Mouse (Mus musculus): ENCODE data around the gene Aars2. TPM values are rescaled to one million over a fixed set of nuclear protein-coding genes. Genes with fewer than 3 reads are reported as not detected.

Gene Aars2
- polyA plus RNA-seq, 1 experiment from 2014 or later: 5.7 TPM

- H3K27ac ChIP-seq (replicated peaks): no peak within 1 kb of the TSS
- peak; percentile 82 for ATAC-seq (ENCODE audit: low FRiP score, low TSS enrichment)
- WGBS: under 1% methylated on average over 39 of the region's 45 CpGs
- H3K27me3 ChIP-seq (ENCODE audit: control insufficient read depth, insufficient read depth, low read length): no peaks in the 10 kb centered on the region
- H3K4me1 ChIP-seq (replicated peaks; ENCODE audit: control insufficient read depth, insufficient read depth): peaks cover 3% of the 10 kb centered on the region; the same call in 1 of the 2 replicates
- H3K4me2 ChIP-seq (replicated peaks; ENCODE audit: low read depth): peak within 1 kb of the TSS; percentile 73
- no peaks in the 10 kb centered on the region for H3K9me3 ChIP-seq (ENCODE audit: control insufficient read depth, low read length)
- H3K4me3 ChIP-seq (ENCODE audit: low read depth, low read length): peak within 1 kb of the TSS; percentile 58
- peak within 1 kb of the TSS; percentile 68 for H3K9ac ChIP-seq (ENCODE audit: low read length)
- TF ChIP-seq EP300 (optimal IDR thresholded peaks at IDR 0.05): no peak
- no peak for TF ChIP-seq CTCF (IDR thresholded peaks at IDR 0.05; ENCODE audit: low read depth)
- DNase-seq (ENCODE audit: low spot score): peak; percentile 96
- no peaks in the 10 kb centered on the region for H3K36me3 ChIP-seq (ENCODE audit: control insufficient read depth, insufficient read depth, low read length)
Measured at GRCm38 (mm10) chr17:45555452-45556106, 48.9 kb downstream of the Aars2 start, which contains the start of gene Nfkbie. Gene Nfkbie (plus strand): TSS chr17:45555703.

- Histone ChIP-seq H3K9ac (ENCODE audit: low read length) (peak overlapping the region; percentile 68), H3K36me3 (ENCODE audit: control insufficient read depth, insufficient read depth, low read length) (no peaks in the 10 kb centered on the region), H3K4me3 (ENCODE audit: low read depth, low read length) (peak overlapping the region; percentile 58), H3K27ac (replicated peaks) (no peak overlapping the region), H3K9me3 (ENCODE audit: control insufficient read depth, low read length) (no peaks in the 10 kb centered on the region), H3K4me2 (replicated peaks; ENCODE audit: low read depth) (peak overlapping the region; percentile 73), H3K27me3 (ENCODE audit: control insufficient read depth, insufficient read depth, low read length) (no peaks in the 10 kb centered on the region), H3K4me1 (replicated peaks; ENCODE audit: control insufficient read depth, insufficient read depth) (peaks cover 3% of the 10 kb centered on the region; the same call in 1 of the 2 replicates)
- ATAC-seq (ENCODE audit: low FRiP score, low TSS enrichment) (no peak), DNase-seq (ENCODE audit: low spot score) (no peak)
- 2% methylated on average over 14 of the region's 14 CpGs for WGBS
- TF ChIP-seq EP300 (optimal IDR thresholded peaks at IDR 0.05) (no peak), CTCF (IDR thresholded peaks at IDR 0.05; ENCODE audit: low read depth) (no peak)
Measured at GRCm38 (mm10) chr17:45556107-45556489, 49.5 kb downstream of the Aars2 start.

DNA sequence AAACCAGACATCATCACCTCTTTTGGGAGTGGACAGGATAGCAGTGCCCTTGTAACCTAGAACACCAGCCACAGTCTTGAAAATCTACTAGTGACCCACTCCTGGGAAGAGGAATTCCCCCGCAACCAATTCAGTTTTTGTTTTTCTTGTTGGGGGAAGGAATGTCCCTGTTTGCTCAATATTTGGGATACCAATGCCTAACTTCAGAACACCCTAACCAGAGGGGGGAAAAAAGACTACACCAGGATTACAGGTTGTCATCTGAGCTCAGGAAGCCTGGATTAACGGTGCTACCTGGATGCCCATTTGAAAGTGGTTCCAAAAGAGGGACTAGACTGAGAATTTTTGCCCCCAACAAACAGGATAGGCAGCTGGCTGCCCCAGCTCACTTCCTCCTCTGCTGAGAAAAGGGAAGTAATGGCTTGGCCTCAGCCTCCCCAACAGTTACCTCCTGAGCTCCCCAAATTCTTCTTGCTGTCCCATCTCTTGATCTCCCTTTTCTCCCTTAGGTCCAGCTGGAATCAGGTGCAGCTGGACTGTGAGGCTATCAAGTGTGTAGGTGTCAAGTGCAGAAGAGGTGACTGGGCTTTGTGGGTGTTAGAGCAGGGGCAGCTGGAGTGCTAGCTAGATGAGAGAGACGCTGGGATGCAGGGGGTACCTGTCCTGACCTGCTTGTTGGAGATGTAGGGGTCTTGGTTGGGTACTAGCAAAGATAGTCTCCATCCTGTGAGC is 50.0 kb downstream of the Aars2 start:
- Histone ChIP-seq H3K27ac (replicated peaks) (no peak overlapping the region), H3K36me3 (ENCODE audit: control insufficient read depth, insufficient read depth, low read length) (no peaks in the 10 kb centered on the region), H3K4me1 (replicated peaks; ENCODE audit: control insufficient read depth, insufficient read depth) (peaks cover 3% of the 10 kb centered on the region; the same call in 1 of the 2 replicates), H3K9ac (ENCODE audit: low read length) (no peak overlapping the region), H3K4me2 (replicated peaks; ENCODE audit: low read depth) (peak overlapping the region; percentile 73), H3K9me3 (ENCODE audit: control insufficient read depth, low read length) (no peaks in the 10 kb centered on the region), H3K27me3 (ENCODE audit: control insufficient read depth, insufficient read depth, low read length) (no peaks in the 10 kb centered on the region), H3K4me3 (ENCODE audit: low read depth, low read length) (peak overlapping the region; percentile 58)
- WGBS: 66% methylated on average over 3 of the region's 3 CpGs
- DNase-seq (ENCODE audit: low spot score) (no peak), ATAC-seq (ENCODE audit: low FRiP score, low TSS enrichment) (no peak)
- no peak for TF ChIP-seq CTCF (IDR thresholded peaks at IDR 0.05; ENCODE audit: low read depth)
- TF ChIP-seq EP300 (optimal IDR thresholded peaks at IDR 0.05): no peak

GRCm38 (mm10) chr17:45557246-45557824 is 50.7 kb downstream of the Aars2 start:
- WGBS: 63% methylated on average over 7 of the region's 7 CpGs
- ATAC-seq (ENCODE audit: low FRiP score, low TSS enrichment): no peak
- no peak for TF ChIP-seq EP300 (optimal IDR thresholded peaks at IDR 0.05)
- no peak for TF ChIP-seq CTCF (IDR thresholded peaks at IDR 0.05; ENCODE audit: low read depth)
- Histone ChIP-seq H3K27ac (replicated peaks) (no peak overlapping the region), H3K9me3 (ENCODE audit: control insufficient read depth, low read length) (no peaks in the 10 kb centered on the region), H3K4me3 (ENCODE audit: low read depth, low read length) (no peak overlapping the region), H3K36me3 (ENCODE audit: control insufficient read depth, insufficient read depth, low read length) (no peaks in the 10 kb centered on the region), H3K9ac (ENCODE audit: low read length) (no peak overlapping the region), H3K4me2 (replicated peaks; ENCODE audit: low read depth) (no peak overlapping the region), H3K27me3 (ENCODE audit: control insufficient read depth, insufficient read depth, low read length) (no peaks in the 10 kb centered on the region), H3K4me1 (replicated peaks; ENCODE audit: control insufficient read depth, insufficient read depth) (peaks cover 3% of the 10 kb centered on the region; the same call in 1 of the 2 replicates)
- no peak for DNase-seq (ENCODE audit: low spot score)

- no peak for DNase-seq (ENCODE audit: low spot score)
- Histone ChIP-seq H3K4me3 (ENCODE audit: low read depth, low read length) (no peak overlapping the region), H3K36me3 (ENCODE audit: control insufficient read depth, insufficient read depth, low read length) (no peaks in the 10 kb centered on the region), H3K27ac (replicated peaks) (no peak overlapping the region), H3K9me3 (ENCODE audit: control insufficient read depth, low read length) (no peaks in the 10 kb centered on the region), H3K4me2 (replicated peaks; ENCODE audit: low read depth) (no peak overlapping the region), H3K27me3 (ENCODE audit: control insufficient read depth, insufficient read depth, low read length) (no peaks in the 10 kb centered on the region), H3K4me1 (replicated peaks; ENCODE audit: control insufficient read depth, insufficient read depth) (peaks cover 3% of the 10 kb centered on the region; the same call in 1 of the 2 replicates), H3K9ac (ENCODE audit: low read length) (no peak overlapping the region)
- no peak for ATAC-seq (ENCODE audit: low FRiP score, low TSS enrichment)
- TF ChIP-seq CTCF (IDR thresholded peaks at IDR 0.05; ENCODE audit: low read depth) (no peak), EP300 (optimal IDR thresholded peaks at IDR 0.05) (no peak)
- 74% methylated on average over 16 of the region's 16 CpGs for WGBS
Measured at GRCm38 (mm10) chr17:45557998-45558862, 51.6 kb downstream of the Aars2 start.
